Mouse (Mus musculus): Measurements from ENCODE around the gene Lrrc28. TPM values are rescaled to one million over a fixed set of nuclear protein-coding genes. Genes with fewer than 3 reads are reported as not detected.

Lrrc28 gene
- polyA plus RNA-seq, 1 experiment from 2014 or later, result 10.3 TPM

DNA sequence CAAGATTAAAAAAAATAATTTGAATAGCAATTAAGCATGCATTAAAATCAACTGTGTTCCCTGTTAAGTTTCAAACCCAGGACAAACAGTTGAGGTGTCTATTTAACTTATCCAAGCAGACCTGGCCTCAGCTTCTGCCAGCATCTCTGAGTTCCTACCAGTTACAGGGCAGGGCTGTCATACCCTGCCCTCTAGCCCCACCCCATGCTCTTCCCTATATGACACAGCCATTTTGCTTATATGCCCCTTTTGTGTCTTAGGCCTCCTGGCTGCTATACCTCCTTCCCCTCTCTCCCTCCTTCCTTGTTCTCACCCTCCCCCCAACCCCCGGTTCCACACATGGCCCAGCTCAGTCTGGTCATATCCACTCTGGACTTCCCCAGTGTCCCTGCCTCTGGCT lies 48.1 kb downstream of the Lrrc28 start:
- Histone ChIP-seq H3K36me3 (no peaks in the 10 kb centered on the region), H3K4me2 (no peak overlapping the region), H3K4me3 (no peak overlapping the region), H3K27me3 (replicated peaks) (no peaks in the 10 kb centered on the region), H3K27ac (ENCODE audit: poor library complexity, severe bottlenecking) (peak overlapping the region; percentile 4; the same call in 1 of the 2 replicates), H3K9ac (no peak overlapping the region), H3K4me1 (replicated peaks) (peaks cover 21% of the 10 kb centered on the region), H3K9me3 (replicated peaks) (no peaks in the 10 kb centered on the region)
- WGBS, result 65% methylated on average over 1 of the region's 1 CpGs
- no peak for ATAC-seq (ENCODE audit: insufficient number of reproducible peaks, low FRiP score)

DNA sequence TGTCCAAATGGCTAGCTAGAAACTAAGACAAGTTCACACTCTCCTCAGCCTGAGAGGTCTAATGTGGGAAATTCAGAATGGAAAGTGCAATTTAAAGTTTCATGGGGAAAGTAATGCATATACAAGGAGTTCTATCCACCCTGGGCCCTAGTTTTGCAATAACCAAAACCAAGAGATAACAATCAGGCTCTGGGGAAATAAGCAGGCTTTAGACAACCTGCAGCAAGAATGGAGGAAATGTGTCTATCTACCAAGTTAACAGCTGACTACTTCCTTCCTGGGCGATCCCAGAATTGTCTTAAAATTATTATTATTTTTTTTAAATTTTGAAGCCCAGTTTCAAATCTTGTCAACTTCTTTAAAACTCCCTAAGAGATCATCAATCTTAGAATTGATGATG lies 48.7 kb downstream of the Lrrc28 start:
- no peak overlapping the region for H3K9ac ChIP-seq
- H3K27me3 ChIP-seq (replicated peaks), result no peaks in the 10 kb centered on the region
- WGBS, result 77% methylated on average over 1 of the region's 1 CpGs
- H3K4me3 ChIP-seq, result no peak overlapping the region
- H3K27ac ChIP-seq (ENCODE audit: poor library complexity, severe bottlenecking), result no peak overlapping the region
- no peaks in the 10 kb centered on the region for H3K36me3 ChIP-seq
- no peak overlapping the region for H3K4me2 ChIP-seq
- no peak for ATAC-seq (ENCODE audit: insufficient number of reproducible peaks, low FRiP score)
- no peaks in the 10 kb centered on the region for H3K9me3 ChIP-seq (replicated peaks)
- H3K4me1 ChIP-seq (replicated peaks), result peaks cover 21% of the 10 kb centered on the region

- ATAC-seq (ENCODE audit: insufficient number of reproducible peaks, low FRiP score), result no peak
- Histone ChIP-seq H3K27me3 (replicated peaks) (no peaks in the 10 kb centered on the region), H3K4me3 (no peak overlapping the region), H3K4me1 (replicated peaks) (peaks cover 21% of the 10 kb centered on the region), H3K4me2 (no peak overlapping the region), H3K9me3 (replicated peaks) (no peaks in the 10 kb centered on the region), H3K27ac (ENCODE audit: poor library complexity, severe bottlenecking) (no peak overlapping the region), H3K36me3 (no peaks in the 10 kb centered on the region), H3K9ac (no peak overlapping the region)
- 76% methylated on average over 6 of the region's 6 CpGs for WGBS
These were observed 51.2 kb downstream of the Lrrc28 start for GRCm38 (mm10) chr7:67593902-67594301.

DNA sequence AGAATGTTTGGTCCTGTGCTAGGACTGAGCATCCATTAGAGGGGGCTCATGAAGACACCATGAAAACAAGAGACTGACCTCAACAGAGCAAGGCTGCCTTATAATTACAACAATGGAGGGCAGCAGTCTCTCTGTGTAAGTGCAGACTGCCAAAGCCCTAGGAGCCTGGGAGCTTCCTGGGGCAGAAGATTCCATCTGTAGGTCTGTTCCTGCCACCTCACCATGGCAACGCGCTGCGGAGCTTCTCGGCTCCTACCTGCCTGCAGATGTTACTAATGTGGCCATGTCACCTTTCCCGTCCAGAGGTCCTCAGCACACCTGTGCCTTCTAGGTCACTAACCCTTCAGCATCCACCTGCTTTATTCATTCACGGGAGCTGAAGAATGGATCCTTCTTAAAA lies 52.4 kb downstream of the Lrrc28 start:
- Histone ChIP-seq H3K27ac (ENCODE audit: poor library complexity, severe bottlenecking) (no peak overlapping the region), H3K4me1 (replicated peaks) (peaks cover 15% of the 10 kb centered on the region), H3K4me3 (no peak overlapping the region), H3K9me3 (replicated peaks) (no peaks in the 10 kb centered on the region), H3K4me2 (no peak overlapping the region), H3K9ac (no peak overlapping the region), H3K36me3 (no peaks in the 10 kb centered on the region), H3K27me3 (replicated peaks) (no peaks in the 10 kb centered on the region)
- 91% methylated on average over 6 of the region's 6 CpGs for WGBS
- ATAC-seq (ENCODE audit: insufficient number of reproducible peaks, low FRiP score), result no peak

- Histone ChIP-seq H3K4me1 (replicated peaks) (peaks cover 10% of the 10 kb centered on the region), H3K4me3 (no peak overlapping the region), H3K27me3 (replicated peaks) (no peaks in the 10 kb centered on the region), H3K36me3 (no peaks in the 10 kb centered on the region), H3K4me2 (no peak overlapping the region), H3K9me3 (replicated peaks) (no peaks in the 10 kb centered on the region), H3K27ac (ENCODE audit: poor library complexity, severe bottlenecking) (no peak overlapping the region), H3K9ac (no peak overlapping the region)
- WGBS, result 63% methylated on average over 6 of the region's 6 CpGs
- ATAC-seq (ENCODE audit: insufficient number of reproducible peaks, low FRiP score), result no peak
These were observed 56.3 kb downstream of the Lrrc28 start for GRCm38 (mm10) chr7:67588743-67589142.

- no peaks in the 10 kb centered on the region for H3K27me3 ChIP-seq (replicated peaks)
- no peak for ATAC-seq (ENCODE audit: insufficient number of reproducible peaks, low FRiP score)
- WGBS, result 85% methylated on average over 4 of the region's 5 CpGs
- H3K9me3 ChIP-seq (replicated peaks), result no peaks in the 10 kb centered on the region
- peaks cover 14% of the 10 kb centered on the region for H3K4me1 ChIP-seq (replicated peaks)
- H3K9ac ChIP-seq, result no peak overlapping the region
- H3K4me3 ChIP-seq, result no peak overlapping the region
- H3K36me3 ChIP-seq, result no peaks in the 10 kb centered on the region
- no peak overlapping the region for H3K4me2 ChIP-seq
- no peak overlapping the region for H3K27ac ChIP-seq (ENCODE audit: poor library complexity, severe bottlenecking)
These were observed 58.6 kb downstream of the Lrrc28 start for GRCm38 (mm10) chr7:67586479-67586878.

- Histone ChIP-seq H3K27ac (ENCODE audit: poor library complexity, severe bottlenecking) (peak overlapping the region; percentile 19; the same call in 1 of the 2 replicates), H3K9ac (no peak overlapping the region)
- WGBS, result 30% methylated on average over 5 of the region's 5 CpGs
These were observed 61.2 kb downstream of the Lrrc28 start for GRCm38 (mm10) chr7:67583852-67584251.

DNA sequence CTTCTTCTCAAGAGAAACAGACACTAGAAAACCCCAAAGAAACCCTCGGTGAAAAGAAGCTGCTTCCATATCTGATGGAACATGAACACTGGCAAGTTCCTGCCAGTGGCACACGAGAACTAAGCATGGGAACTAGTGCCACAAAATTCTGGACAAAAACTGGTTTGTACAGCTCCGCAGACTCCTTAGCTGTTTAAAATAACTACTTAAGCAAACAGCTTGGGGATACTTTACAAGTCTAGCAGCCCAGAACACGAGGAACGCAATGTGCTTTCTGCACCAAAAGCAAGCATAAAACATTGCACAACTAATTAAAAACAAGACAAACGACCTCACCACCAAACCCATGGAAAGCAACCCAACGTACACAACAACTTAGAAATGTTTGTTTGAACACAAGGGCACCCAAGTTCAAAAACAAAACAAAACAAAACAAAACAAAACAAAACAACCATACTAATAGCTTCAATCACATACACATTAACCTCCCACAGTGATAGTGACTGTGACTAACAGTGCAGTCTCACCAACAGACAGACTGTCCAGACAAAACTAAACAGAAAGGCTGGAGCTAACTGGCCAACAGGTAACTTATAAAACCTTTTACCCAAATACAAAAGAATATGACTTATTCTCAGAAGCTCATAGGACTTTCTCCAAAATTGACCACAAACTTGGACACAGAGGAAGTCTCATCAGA lies 66.1 kb downstream of the Lrrc28 start:
- Histone ChIP-seq H3K4me2 (no peak overlapping the region), H3K4me1 (replicated peaks) (peaks cover 10% of the 10 kb centered on the region), H3K36me3 (no peaks in the 10 kb centered on the region), H3K27me3 (replicated peaks) (no peaks in the 10 kb centered on the region), H3K27ac (ENCODE audit: poor library complexity, severe bottlenecking) (no peak overlapping the region), H3K9me3 (replicated peaks) (no peaks in the 10 kb centered on the region), H3K9ac (no peak overlapping the region), H3K4me3 (no peak overlapping the region)
- WGBS, result 71% methylated on average over 7 of the region's 7 CpGs
- ATAC-seq (ENCODE audit: insufficient number of reproducible peaks, low FRiP score), result no peak

More at GRCm38 (mm10) chr7:67583852-67584251, 61.2 kb downstream of the Lrrc28 start:
- ATAC-seq (ENCODE audit: insufficient number of reproducible peaks, low FRiP score), result no peak
- no peaks in the 10 kb centered on the region for H3K9me3 ChIP-seq (replicated peaks)
- H3K4me3 ChIP-seq, result no peak overlapping the region
- H3K4me1 ChIP-seq (replicated peaks), result peaks cover 14% of the 10 kb centered on the region
- H3K4me2 ChIP-seq, result no peak overlapping the region
- H3K27me3 ChIP-seq (replicated peaks), result no peaks in the 10 kb centered on the region
- no peaks in the 10 kb centered on the region for H3K36me3 ChIP-seq

- Histone ChIP-seq H3K27ac (ENCODE audit: poor library complexity, severe bottlenecking) (no peak overlapping the region), H3K4me3 (no peak overlapping the region), H3K27me3 (replicated peaks) (no peaks in the 10 kb centered on the region), H3K9ac (no peak overlapping the region), H3K4me1 (replicated peaks) (peaks cover 2% of the 10 kb centered on the region; the same call in 1 of the 2 replicates), H3K4me2 (no peak overlapping the region), H3K9me3 (replicated peaks) (no peaks in the 10 kb centered on the region), H3K36me3 (no peaks in the 10 kb centered on the region)
- WGBS, result 88% methylated on average over 6 of the region's 6 CpGs
- no peak for ATAC-seq (ENCODE audit: insufficient number of reproducible peaks, low FRiP score)
These were observed 67.0 kb downstream of the Lrrc28 start for GRCm38 (mm10) chr7:67578044-67578443.

- Histone ChIP-seq H3K27me3 (replicated peaks) (no peaks in the 10 kb centered on the region), H3K4me3 (no peak overlapping the region), H3K4me2 (no peak overlapping the region), H3K9me3 (replicated peaks) (no peaks in the 10 kb centered on the region), H3K4me1 (replicated peaks) (peaks cover 29% of the 10 kb centered on the region), H3K36me3 (no peaks in the 10 kb centered on the region), H3K9ac (no peak overlapping the region), H3K27ac (ENCODE audit: poor library complexity, severe bottlenecking) (no peak overlapping the region)
- no peak for ATAC-seq (ENCODE audit: insufficient number of reproducible peaks, low FRiP score)
- WGBS, result 56% methylated on average over 8 of the region's 8 CpGs
These were observed 78.4 kb downstream of the Lrrc28 start for GRCm38 (mm10) chr7:67566510-67567237.

DNA sequence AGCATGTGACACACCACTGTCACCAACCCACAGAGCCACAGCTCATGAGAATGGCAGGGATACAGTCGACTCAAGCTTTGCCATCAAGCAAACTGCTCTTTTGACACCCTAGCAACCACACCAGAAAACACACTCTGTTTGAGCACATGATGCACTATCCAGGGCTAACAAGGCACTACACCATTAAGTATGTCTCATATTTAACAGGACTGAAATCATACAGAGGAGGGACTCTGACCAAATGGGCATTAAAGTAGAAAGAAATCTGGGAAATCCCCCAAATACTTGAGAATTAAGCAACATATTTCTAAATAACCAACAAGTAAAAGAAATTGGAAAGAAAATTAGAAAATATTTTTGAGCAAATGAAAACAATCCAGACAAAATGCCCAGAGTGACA lies 79.9 kb downstream of the Lrrc28 start:
- WGBS, result 67% methylated on average over 1 of the region's 1 CpGs
- no peak overlapping the region for H3K4me3 ChIP-seq
- H3K27me3 ChIP-seq (replicated peaks), result no peaks in the 10 kb centered on the region
- no peaks in the 10 kb centered on the region for H3K9me3 ChIP-seq (replicated peaks)
- H3K4me2 ChIP-seq, result no peak overlapping the region
- peaks cover 22% of the 10 kb centered on the region for H3K4me1 ChIP-seq (replicated peaks)
- no peak overlapping the region for H3K27ac ChIP-seq (ENCODE audit: poor library complexity, severe bottlenecking)
- no peaks in the 10 kb centered on the region for H3K36me3 ChIP-seq
- no peak overlapping the region for H3K9ac ChIP-seq
- no peak for ATAC-seq (ENCODE audit: insufficient number of reproducible peaks, low FRiP score)
